Mouse (Mus musculus) brain, embryonic 14.5 days (tissue): ENCODE data around the gene Rpl27a. TPM values are rescaled to one million over a fixed set of nuclear protein-coding genes. Genes with fewer than 3 reads are reported as not detected.

Experiments
- DNase-seq: peaks from one replicate; pipeline ENCODE4 v3.0.0-alpha.2; 2011; ENCODE audit warnings: low read depth
- CTCF ChIP-seq: fragments of 200-500 bp; IDR thresholded peaks from 2 replicates; pipeline ENCODE4 v1.5.1; 2012; ENCODE audit warnings: inconsistent platforms, mild to moderate bottlenecking, moderate library complexity, borderline replicate concordance; ENCODE audit not compliant: insufficient read depth, insufficient read length; ENCODE audit errors: extremely low read depth
- POLR2A ChIP-seq: fragments of 200-500 bp; IDR thresholded peaks from 2 replicates; pipeline ENCODE4 v1.6.1; 2012; ENCODE audit warnings: mild to moderate bottlenecking, inconsistent platforms, borderline replicate concordance; ENCODE audit not compliant: poor library complexity, insufficient read depth, insufficient read length, severe bottlenecking; ENCODE audit errors: extremely low read depth
- polyA plus RNA-seq: library from polyadenylated mRNA; depleted of rRNA; stranded (reverse); fragments of >200 nt; gene quantifications from 2 replicates; pipeline ENCODE4 v1.2.3, GENCODE M21; 2012; rRNA removed

Rpl27a gene
- polyA plus RNA-seq, 1 experiment = 440 TPM

GRCm38 (mm10) chr7:109544792-109545191 lies 25.8 kb downstream of the Rpl27a start:
- no peak for DNase-seq
- TF ChIP-seq CTCF (no peak), POLR2A (no peak)

- peak; percentile 48 for DNase-seq
Measured at GRCm38 (mm10) chr7:109545255-109545993, 26.5 kb downstream of the Rpl27a start.

GRCm38 (mm10) chr7:109546186-109546585 lies 27.2 kb downstream of the Rpl27a start:
- TF ChIP-seq POLR2A (no peak), CTCF (no peak)
- no peak for DNase-seq

More at GRCm38 (mm10) chr7:109545255-109545993, 26.5 kb downstream of the Rpl27a start:
- no peak for TF ChIP-seq POLR2A
- no peak for TF ChIP-seq CTCF

GRCm38 (mm10) chr7:109546726-109547125 lies 27.8 kb downstream of the Rpl27a start:
- no peak for DNase-seq
- TF ChIP-seq CTCF = no peak
- TF ChIP-seq POLR2A = no peak

- TF ChIP-seq POLR2A = no peak
- no peak for TF ChIP-seq CTCF
- DNase-seq = peak; percentile 40
Measured at GRCm38 (mm10) chr7:109559536-109559935, 40.6 kb downstream of the Rpl27a start.

GRCm38 (mm10) chr7:109561466-109562153 lies 42.7 kb downstream of the Rpl27a start:
- peak; percentile 29 for DNase-seq
- no peak for TF ChIP-seq POLR2A
- no peak for TF ChIP-seq CTCF

GRCm38 (mm10) chr7:109562154-109562599 lies 43.2 kb downstream of the Rpl27a start:
- TF ChIP-seq CTCF = no peak
- TF ChIP-seq POLR2A = no peak
- no peak for DNase-seq

GRCm38 (mm10) chr7:109562676-109563075 lies 43.7 kb downstream of the Rpl27a start:
- TF ChIP-seq POLR2A = no peak
- TF ChIP-seq CTCF = no peak
- DNase-seq = no peak

- no peak for DNase-seq
Measured at GRCm38 (mm10) chr7:109563775-109564362, 44.9 kb downstream of the Rpl27a start.

GRCm38 (mm10) chr7:109566327-109566726 lies 47.4 kb downstream of the Rpl27a start:
- no peak for TF ChIP-seq CTCF
- TF ChIP-seq POLR2A = no peak
- no peak for DNase-seq

More at GRCm38 (mm10) chr7:109563775-109564362, 44.9 kb downstream of the Rpl27a start:
- TF ChIP-seq POLR2A (no peak), CTCF (no peak)

- no peak for TF ChIP-seq CTCF
- no peak for TF ChIP-seq POLR2A
- DNase-seq = no peak
Measured at GRCm38 (mm10) chr7:109566841-109567768, 48.2 kb downstream of the Rpl27a start.

GRCm38 (mm10) chr7:109568391-109568892 lies 49.5 kb downstream of the Rpl27a start:
- DNase-seq = no peak
- no peak for TF ChIP-seq CTCF
- TF ChIP-seq POLR2A = no peak

Other genes with a start within 250 kb of the Rpl27a start
- 6.3 and 6.8 TPM in 2 replicates for gene Stk33, start 80.1 kb upstream of the Rpl27a start, polyA plus RNA-seq
- 1.2 and 1.5 TPM in 2 replicates for gene Trim66, start 11.0 kb upstream of the Rpl27a start, polyA plus RNA-seq
- 17.6 and 26.6 TPM in 2 replicates for gene St5, start 184.5 kb downstream of the Rpl27a start, polyA plus RNA-seq
- gene Akip1, start 184.5 kb downstream of the Rpl27a start, polyA plus RNA-seq = 11.1 and 12.0 TPM in 2 replicates
- 0.26 and 0.32 TPM in 2 replicates for gene BC051019, start 204.7 kb downstream of the Rpl27a start, polyA plus RNA-seq
- gene Ascl3, start 212.6 kb downstream of the Rpl27a start, polyA plus RNA-seq = 0.11 and 0.14 TPM in 2 replicates
- 64.2 and 69.0 TPM in 2 replicates for gene Tmem9b, start 233.7 kb downstream of the Rpl27a start, polyA plus RNA-seq